Mouse (Mus musculus): ENCODE measurements around the gene Il22ra2.
"Not testable (repeated sequence)": the region's sequence is repeated elsewhere in the genome, so short reads cannot be mapped to it uniquely, and the experiment has no call there.

The Il22ra2 gene

DNA sequence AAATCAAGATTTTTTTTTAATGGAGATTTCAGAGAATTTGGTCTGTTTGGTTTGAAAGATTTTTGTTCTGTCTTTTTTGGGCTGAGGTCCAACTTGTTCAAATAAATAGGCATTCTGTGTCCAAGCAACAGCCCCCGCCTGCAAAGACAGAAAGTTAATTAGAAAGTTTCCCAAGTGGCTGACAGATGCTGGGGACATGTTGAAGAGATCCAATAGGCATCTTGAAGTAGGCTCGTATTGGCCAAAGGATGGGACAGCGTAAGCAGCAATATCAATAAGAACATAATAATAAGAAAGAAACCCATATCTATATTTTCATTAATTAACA, 21.7 kb upstream of the Il22ra2 start:
- DNase-seq (ENCODE audit: low spot score in 2 of 2) = no peak

DNA sequence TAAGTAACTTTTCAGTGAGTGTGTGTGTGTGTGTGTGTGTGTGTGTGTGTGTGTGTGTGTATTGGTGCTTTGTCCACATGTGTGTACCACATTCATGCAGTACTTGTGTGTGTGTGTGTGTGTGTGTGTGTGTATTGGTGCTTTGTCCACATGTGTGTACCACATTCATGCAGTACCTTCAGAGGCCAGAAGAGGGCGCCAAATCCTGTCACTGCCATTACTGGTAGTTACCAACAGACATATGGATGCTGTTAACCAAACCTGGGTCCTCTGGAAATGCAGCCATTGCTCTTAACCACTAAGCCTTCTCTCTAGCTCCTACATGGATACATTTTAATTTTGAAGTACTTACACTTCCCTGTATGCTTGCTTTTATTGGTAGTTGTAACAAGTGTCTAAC, 20.3 kb upstream of the Il22ra2 start:
- DNase-seq (ENCODE audit: low spot score in 2 of 2) = not testable (repeated sequence)

- DNase-seq (ENCODE audit: low spot score in 2 of 2) = no peak
These were observed 18.6 kb upstream of the Il22ra2 start for GRCm38 (mm10) chr10:19603231-19603630.

- DNase-seq (ENCODE audit: low spot score in 2 of 2) = no peak
These were observed 12.7 kb upstream of the Il22ra2 start for GRCm38 (mm10) chr10:19609125-19609524.

DNA sequence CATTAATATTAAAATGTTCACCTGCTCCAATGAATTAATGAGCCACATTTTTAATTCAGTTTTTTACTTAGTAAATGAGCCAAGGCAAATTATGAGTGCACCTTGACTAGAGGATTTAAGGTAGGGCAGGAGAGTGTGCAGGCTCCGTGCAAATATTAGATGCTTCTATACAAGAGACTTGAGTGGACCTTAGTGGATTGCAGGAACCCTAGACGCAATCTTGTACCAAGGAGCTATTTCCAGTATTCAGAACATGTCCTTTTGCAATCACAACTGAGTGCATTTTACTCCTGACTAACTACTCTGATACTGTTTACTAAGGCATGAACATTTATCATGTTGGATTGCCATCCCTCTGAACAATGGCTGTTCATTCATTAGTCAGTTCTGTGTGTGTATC, 10.2 kb upstream of the Il22ra2 start:
- DNase-seq (ENCODE audit: low spot score in 2 of 2) = no peak

DNA sequence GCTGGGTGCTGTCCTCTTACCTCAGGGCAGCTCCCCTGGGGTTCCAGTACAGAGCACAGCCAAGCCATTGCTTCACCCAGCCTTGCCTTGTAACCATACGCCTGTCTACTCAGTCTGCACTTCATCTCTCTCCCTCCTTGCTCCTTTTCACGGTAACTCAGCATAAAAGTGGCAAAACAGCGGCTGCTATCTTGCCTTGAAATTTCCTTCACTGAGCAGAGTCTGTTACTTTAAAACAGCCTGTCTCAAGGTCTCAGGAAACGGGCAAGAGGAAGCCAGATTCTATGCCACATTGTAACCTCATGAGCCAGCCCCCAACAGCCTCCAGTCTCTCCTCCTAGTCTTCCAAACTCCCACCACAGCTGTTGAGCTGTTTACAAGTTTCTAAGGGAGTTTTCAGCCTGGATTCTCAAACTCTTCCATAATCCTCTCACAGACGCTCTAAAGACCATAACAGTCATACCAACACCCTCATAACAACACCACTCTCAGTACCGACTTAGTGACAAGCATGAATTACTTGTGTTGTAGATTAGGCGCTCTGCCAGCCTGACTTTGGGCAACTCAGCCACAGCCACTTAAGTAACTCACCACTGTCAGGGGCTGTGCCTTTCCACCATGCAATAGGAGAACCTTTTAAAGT, 8.6 kb upstream of the Il22ra2 start:
- no peak for DNase-seq (ENCODE audit: low spot score in 2 of 2)

DNA sequence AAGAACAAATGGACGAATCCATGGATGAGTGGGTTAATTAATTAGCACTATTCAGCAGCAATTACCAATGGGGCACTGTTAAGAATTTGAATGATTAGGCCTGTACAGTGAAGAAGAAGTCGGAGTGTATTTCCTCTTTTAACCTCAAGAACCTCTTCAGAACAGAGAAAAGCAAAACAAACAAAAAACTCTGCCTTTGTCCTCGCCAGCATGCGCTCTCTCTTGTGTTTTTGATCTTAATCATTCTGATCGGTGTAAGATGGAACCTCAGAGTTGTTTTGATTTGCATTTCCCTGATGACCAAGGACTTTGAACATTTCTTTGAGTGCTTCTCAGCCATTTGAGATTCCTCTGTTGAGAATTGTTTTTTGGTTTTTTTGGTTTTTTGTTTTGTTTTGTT, 2.1 kb upstream of the Il22ra2 start:
- no peak for DNase-seq (ENCODE audit: low spot score in 2 of 2)

DNA sequence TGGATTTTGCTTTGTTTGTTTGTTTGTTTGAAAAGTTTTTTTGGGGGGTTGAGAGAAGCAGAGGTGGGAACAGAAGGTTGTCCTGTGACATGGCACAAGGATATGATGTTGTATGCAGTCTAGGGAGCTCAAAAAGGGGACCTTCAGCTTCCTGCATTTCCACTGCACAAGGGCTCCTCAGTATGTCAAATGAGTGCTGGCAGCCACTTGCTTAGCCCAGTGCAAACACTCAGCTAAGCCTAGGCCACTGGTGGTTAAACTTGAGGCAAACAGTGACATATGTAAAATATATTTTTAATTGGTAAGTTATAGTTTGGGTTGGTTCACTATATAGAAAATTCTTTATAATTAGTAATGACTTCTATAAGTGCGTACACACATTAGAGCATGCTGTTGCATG, 2.8 kb downstream of the Il22ra2 start:
- no peak for DNase-seq (ENCODE audit: low spot score in 2 of 2)

GRCm38 (mm10) chr10:19627342-19627741, 5.5 kb downstream of the Il22ra2 start:
- DNase-seq (ENCODE audit: low spot score in 2 of 2) = no peak

DNA sequence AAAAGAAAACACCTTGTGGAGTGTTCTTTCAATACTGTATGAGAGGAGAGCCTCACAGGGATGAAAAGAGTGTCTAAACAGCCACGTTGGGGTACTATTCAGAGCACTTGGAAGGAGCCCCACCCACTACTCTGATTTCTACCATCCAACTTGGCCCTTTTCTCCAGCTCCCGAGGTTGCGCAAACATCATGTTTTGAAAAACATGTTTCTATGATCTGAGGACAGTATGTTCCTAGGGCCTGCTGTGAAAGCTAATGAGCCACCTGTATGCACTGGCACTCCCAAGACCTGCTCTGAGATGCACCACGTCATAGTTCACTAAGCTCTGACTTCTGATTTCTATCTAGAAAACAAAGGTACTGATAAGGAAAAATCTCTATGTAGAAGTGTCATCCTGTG, 6.0 kb downstream of the Il22ra2 start:
- DNase-seq (ENCODE audit: low spot score in 2 of 2) = no peak

GRCm38 (mm10) chr10:19631616-19632195, 9.9 kb downstream of the Il22ra2 start:
- no peak for DNase-seq (ENCODE audit: low spot score in 2 of 2)

DNA sequence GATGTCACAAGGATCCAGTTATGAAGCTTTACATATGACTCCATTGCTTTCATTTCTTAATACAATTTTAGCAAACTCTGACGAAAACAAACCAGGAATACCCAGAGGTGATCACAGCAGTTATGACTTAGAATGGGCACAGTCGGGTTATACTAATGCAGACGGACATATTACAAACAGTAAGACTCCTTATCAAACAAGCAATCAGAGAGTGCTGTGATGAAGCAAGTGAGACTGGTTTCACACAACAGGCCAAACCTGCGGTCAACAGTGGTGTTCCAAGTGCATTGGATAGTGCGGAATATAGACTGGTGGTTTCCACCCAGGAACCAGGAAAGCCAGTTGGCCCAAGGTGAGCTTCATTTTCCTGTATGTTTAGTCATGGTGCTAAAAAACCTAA, 17.1 kb downstream of the Il22ra2 start:
- DNase-seq (ENCODE audit: low spot score in 2 of 2) = no peak

- DNase-seq (ENCODE audit: low spot score in 2 of 2) = no peak
These were observed 17.8 kb downstream of the Il22ra2 start for GRCm38 (mm10) chr10:19639630-19640029.

DNA sequence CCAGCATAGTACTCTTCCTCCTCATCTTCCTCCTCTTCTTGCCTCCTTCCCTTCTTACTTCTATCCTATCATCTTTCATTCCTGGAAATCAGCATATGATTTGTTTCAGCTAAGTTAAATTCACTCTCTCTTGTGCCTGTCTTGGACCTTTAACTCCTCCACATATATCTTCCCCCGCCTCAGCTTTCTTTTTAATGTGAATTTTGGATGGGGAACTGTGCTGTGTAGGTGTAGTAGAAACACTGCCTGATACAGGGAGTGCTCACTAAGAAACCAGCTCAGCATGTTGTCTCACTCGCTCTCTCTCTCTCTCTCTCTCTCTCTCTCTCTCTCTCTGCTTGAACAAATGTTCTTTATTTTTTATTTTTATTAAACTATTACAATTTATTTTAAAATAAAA, 23.3 kb downstream of the Il22ra2 start:
- DNase-seq (ENCODE audit: low spot score in 2 of 2) = peak in 1 of 2 experiments; percentile 21

DNA sequence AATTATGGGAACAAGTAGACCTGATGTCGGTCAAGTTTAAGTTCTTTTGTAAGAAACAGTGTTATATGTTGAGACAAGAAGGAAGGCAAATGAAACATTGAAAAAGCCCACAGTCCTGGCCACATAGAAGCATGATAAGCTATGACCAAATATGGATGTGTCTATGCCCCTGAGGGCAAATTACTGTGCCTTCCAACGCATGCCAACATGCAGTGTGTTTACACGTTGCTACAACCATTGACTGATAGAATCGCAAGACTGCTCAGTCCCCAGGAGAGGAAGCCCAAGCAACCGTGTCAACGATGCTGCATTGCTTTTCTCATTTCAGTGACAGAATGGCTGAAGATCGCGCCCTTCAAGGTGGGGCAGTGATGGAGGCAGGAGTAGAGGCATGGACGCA, 35.6 kb downstream of the Il22ra2 start:
- DNase-seq (ENCODE audit: low spot score in 2 of 2) = no peak

DNA sequence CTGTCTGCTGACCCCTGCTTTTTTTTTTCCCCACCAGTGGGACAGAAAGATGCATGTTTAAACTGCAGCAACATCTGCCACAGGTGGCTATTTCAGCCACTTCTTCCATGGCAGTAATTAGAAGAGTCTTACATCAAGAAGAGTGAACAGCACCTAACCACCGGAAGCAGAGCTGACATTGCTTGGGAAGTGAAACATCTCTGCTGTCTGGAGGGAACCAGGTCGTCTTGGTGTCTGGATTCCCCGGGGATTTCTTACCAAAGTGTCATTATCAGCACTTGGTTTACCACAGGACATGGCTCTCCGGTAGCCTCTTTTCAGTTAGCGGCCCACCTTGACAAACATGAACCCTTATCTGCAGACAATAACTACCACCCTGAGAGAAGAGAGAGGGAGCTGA, 38.2 kb downstream of the Il22ra2 start:
- no peak for DNase-seq (ENCODE audit: low spot score in 2 of 2)

- no peak for DNase-seq (ENCODE audit: low spot score in 2 of 2)
These were observed 47.2 kb downstream of the Il22ra2 start for GRCm38 (mm10) chr10:19668973-19669372.

DNA sequence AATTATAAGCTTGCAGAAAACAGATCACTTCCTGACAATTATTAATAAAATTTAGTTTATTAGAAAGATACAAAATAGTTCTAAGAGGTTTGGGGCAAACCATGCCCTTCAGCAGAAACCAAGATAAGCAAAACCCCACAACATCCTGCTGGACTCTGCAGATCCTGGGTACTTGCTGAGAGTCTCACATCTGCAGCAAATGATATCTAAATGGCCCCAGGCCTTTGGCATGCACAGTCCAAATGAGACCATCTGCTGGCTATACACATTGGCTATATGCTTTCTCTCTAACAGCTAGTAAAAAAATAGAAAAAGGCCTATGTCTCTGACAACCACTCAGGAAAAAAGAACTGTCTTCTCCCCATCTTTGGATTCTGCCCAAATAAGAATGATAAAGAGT, 50.2 kb downstream of the Il22ra2 start:
- DNase-seq (ENCODE audit: low spot score in 2 of 2) = no peak

DNA sequence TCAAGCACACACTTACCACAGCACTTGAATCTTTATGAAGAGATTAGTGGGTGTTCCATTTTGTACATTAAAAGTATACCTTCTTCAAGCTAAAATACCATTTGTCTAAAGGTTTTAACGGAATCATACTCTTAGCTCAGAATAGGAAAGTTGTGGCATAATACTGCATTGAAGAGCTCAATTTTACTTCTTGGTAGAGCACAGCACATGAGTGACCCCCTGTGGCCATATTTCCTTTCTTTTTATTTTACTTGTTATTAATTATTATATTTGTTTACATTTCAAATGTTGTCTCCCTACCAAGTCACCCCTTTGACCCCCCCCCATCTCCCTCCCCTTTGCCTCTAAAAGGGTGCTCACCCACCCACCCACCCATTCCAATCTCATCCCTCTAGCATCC, 51.3 kb downstream of the Il22ra2 start:
- no peak for DNase-seq (ENCODE audit: low spot score in 2 of 2)
